Mouse (Mus musculus) ES-Bruce4 (cell line): ENCODE data around the gene Usp29. TPM values are rescaled to one million over a fixed set of nuclear protein-coding genes. Genes with fewer than 3 reads are reported as not detected.
"Not testable (repeated sequence)": the region's sequence is repeated elsewhere in the genome, so short reads cannot be mapped to it uniquely, and the experiment has no call there.

Experiments
- H3K27ac ChIP-seq: 2 replicates; pipeline ENCODE4 v1.5.1; 2012; ENCODE audit warnings: low read length, inconsistent platforms; ENCODE audit not compliant: insufficient read depth
- H3K27me3 ChIP-seq: 2 replicates; pipeline ENCODE4 v1.6.1; 2012; ENCODE audit warnings: mild to moderate bottlenecking, low read length, inconsistent platforms; ENCODE audit not compliant: control insufficient read depth, poor library complexity, insufficient read depth, severe bottlenecking
- H3K36me3 ChIP-seq: 2 replicates; pipeline ENCODE4 v1.6.1; 2012; ENCODE audit warnings: inconsistent platforms, mild to moderate bottlenecking, low read length, moderate library complexity; ENCODE audit not compliant: control insufficient read depth, poor library complexity, insufficient read depth, severe bottlenecking
- H3K4me1 ChIP-seq: one replicate; pipeline ENCODE4 v1.8.1; 2011; ENCODE audit warnings: low read length; ENCODE audit not compliant: control insufficient read depth, insufficient read depth
- H3K4me3 ChIP-seq: 2 replicates; pipeline ENCODE4 v1.5.1; 2011; ENCODE audit warnings: low read depth, mild to moderate bottlenecking, low read length
- H3K9ac ChIP-seq: 2 replicates; pipeline ENCODE4 v1.6.1; 2012; ENCODE audit warnings: low read depth, mild to moderate bottlenecking, inconsistent platforms; ENCODE audit not compliant: poor library complexity, severe bottlenecking
- H3K9me3 ChIP-seq: replicated peaks from 2 replicates; pipeline ENCODE4 v1.6.1; 2012; ENCODE audit warnings: mild to moderate bottlenecking, low read length, inconsistent platforms; ENCODE audit not compliant: control insufficient read depth, poor library complexity, insufficient read depth, severe bottlenecking
- CTCF ChIP-seq: IDR thresholded peaks from one replicate; pipeline ENCODE4 v1.8.1; 2011; ENCODE audit warnings: low read depth, low read length
- EP300 ChIP-seq: IDR thresholded peaks from 2 replicates; pipeline ENCODE4 v1.6.1; 2011; ENCODE audit warnings: low read depth, low read length; ENCODE audit not compliant: insufficient read depth
- POLR2A ChIP-seq: IDR thresholded peaks from one replicate; pipeline ENCODE4 v1.8.1; 2011; ENCODE audit warnings: low read length; ENCODE audit not compliant: insufficient read depth
- polyA plus RNA-seq: library from polyadenylated mRNA; stranded (reverse); fragments of >200 nt; gene quantifications from 2 replicates; pipeline ENCODE4 v1.2.4, GENCODE M21; 2011; ENCODE audit warnings: low read depth; ENCODE audit not compliant: missing spikeins, insufficient read depth, insufficient read length

Gene Usp29
- polyA plus RNA-seq, 1 experiment, result 12.8 TPM

GRCm38 (mm10) chr7:6973566-6973965, 243.2 kb downstream of the Usp29 start:
- Histone ChIP-seq H3K4me3 (no peak overlapping the region), H3K36me3 (no peaks in the 10 kb centered on the region), H3K4me1 (no peaks in the 10 kb centered on the region), H3K27me3 (no peaks in the 10 kb centered on the region), H3K27ac (no peak overlapping the region), H3K9me3 (no peaks in the 10 kb centered on the region), H3K9ac (no peak overlapping the region)
- no peak for TF ChIP-seq POLR2A
- no peak for TF ChIP-seq CTCF
- no peak for TF ChIP-seq EP300

GRCm38 (mm10) chr7:6976890-6977289, 246.5 kb downstream of the Usp29 start:
- Histone ChIP-seq H3K27me3 (no peaks in the 10 kb centered on the region), H3K9ac (no peak overlapping the region), H3K4me3 (peak overlapping the region; percentile 29; the same call in 1 of the 2 replicates), H3K27ac (no peak overlapping the region), H3K9me3 (no peaks in the 10 kb centered on the region), H3K36me3 (no peaks in the 10 kb centered on the region), H3K4me1 (no peaks in the 10 kb centered on the region)
- no peak for TF ChIP-seq POLR2A
- TF ChIP-seq EP300, result no peak
- no peak for TF ChIP-seq CTCF

GRCm38 (mm10) chr7:6995251-6995650, 264.9 kb downstream of the Usp29 start, which contains the start of gene Aurkc:
Aurkc (plus strand) TSS chr7:6995300.
- H3K27ac ChIP-seq, H3K4me3 ChIP-seq, H3K4me1 ChIP-seq, H3K9me3 ChIP-seq, H3K36me3 ChIP-seq, H3K9ac ChIP-seq, H3K27me3 ChIP-seq: not testable (repeated sequence)

GRCm38 (mm10) chr7:6998914-6999313, 268.5 kb downstream of the Usp29 start:
- not testable (repeated sequence) for H3K4me3 ChIP-seq, H3K9ac ChIP-seq, H3K27me3 ChIP-seq, H3K4me1 ChIP-seq, H3K9me3 ChIP-seq, H3K36me3 ChIP-seq, H3K27ac ChIP-seq
- TF ChIP-seq EP300, result peak; percentile 70

- H3K4me1 ChIP-seq, H3K27ac ChIP-seq, H3K9ac ChIP-seq, H3K36me3 ChIP-seq, H3K4me3 ChIP-seq, H3K9me3 ChIP-seq, H3K27me3 ChIP-seq: not testable (repeated sequence)
These were observed 275.1 kb downstream of the Usp29 start for GRCm38 (mm10) chr7:7005441-7005840.

Other genes with a start within 250 kb of the Usp29 start
- not detected in 2 replicates for gene Olfr5, start 243.6 kb upstream of the Usp29 start, polyA plus RNA-seq
- not detected in 2 replicates for gene Olfr1347, start 230.8 kb upstream of the Usp29 start, polyA plus RNA-seq
- not detected in 2 replicates for gene Olfr1348, start 221.8 kb upstream of the Usp29 start, polyA plus RNA-seq
- 0.48 TPM in 1 of 2 replicates, not detected in the other for gene Olfr1349, start 207.6 kb upstream of the Usp29 start, polyA plus RNA-seq
- gene Olfr1350, start 165.7 kb upstream of the Usp29 start, polyA plus RNA-seq, result not detected in 2 replicates
- 5.2 and 10.3 TPM in 2 replicates for gene Zim1, start 34.1 kb upstream of the Usp29 start, polyA plus RNA-seq
- gene Peg3, start 147 bp upstream of the Usp29 start, polyA plus RNA-seq, result 216 and 228 TPM in 2 replicates